Mouse (Mus musculus) liver, postnatal 0 days (tissue): ENCODE results near the gene Cyp11a1.

ENCODE experiments used
- CTCF ChIP-seq: sonication (generic); IDR thresholded peaks from 2 replicates; pipeline ENCODE4 v1.5.1; 2016; ENCODE audit warnings: antibody characterized with exemption, low read depth
- EP300 ChIP-seq: IDR thresholded peaks from 2 replicates; pipeline ENCODE4 v1.6.1; 2016; ENCODE audit warnings: antibody characterized with exemption, low read depth, mild to moderate bottlenecking

DNA sequence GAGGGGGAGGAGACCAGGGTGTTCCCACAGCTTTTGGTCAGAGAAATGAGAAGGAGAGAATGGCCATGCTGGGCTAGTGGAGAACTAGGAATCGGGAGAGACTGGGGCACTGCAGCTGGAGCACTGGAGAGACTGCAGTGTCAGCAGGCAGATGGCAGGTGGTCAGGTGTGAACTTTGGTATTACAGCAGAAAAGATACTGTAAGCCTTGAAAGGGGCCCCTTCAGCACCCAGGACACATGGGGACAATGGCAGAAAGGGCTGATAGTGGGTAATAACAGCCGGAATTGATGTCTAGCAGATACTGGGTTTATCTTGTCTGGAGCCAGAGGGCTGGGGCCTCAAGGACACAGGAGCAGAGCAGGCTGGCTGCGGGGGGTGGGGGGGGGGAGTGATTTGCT, 27.4 kb upstream of the Cyp11a1 start:
- no peak for TF ChIP-seq CTCF
- no peak for TF ChIP-seq EP300
